8 mouse cellular contexts compared by ENCODE assay signal in genomic region chr11:97531381-97532260, GRCm38 (mm10). TPM values are rescaled to one million over a fixed set of nuclear protein-coding genes. Genes with fewer than 3 reads are reported as not detected.
DNase-seq lines count a peak whose midpoint lies in the region; ATAC-seq and TF ChIP-seq lines count a peak whose summit lies in the region.

No protein-coding gene starts in this region.

- TF ChIP-seq CTCF in G1E (IDR thresholded peaks at IDR 0.05; ENCODE audit: low read depth, low read length) = peak; percentile 89

- no peaks in the 10 kb centered on the region for H3K36me3 ChIP-seq in G1E (replicated peaks)
- peaks cover 22% of the 10 kb centered on the region for H3K36me3 ChIP-seq in forebrain, embryonic 15.5 days
- peaks cover 24% of the 10 kb centered on the region for H3K36me3 ChIP-seq in neural tube, embryonic 15.5 days

- ATAC-seq in G1E (ENCODE audit: extremely low read depth, insufficient number of reproducible peaks, low FRiP score, poor library complexity, severe bottlenecking) = peak; percentile 28
- peak; percentile 74 for ATAC-seq in forebrain, embryonic 15.5 days (replicated peaks)
- peak; percentile 54 for ATAC-seq in neural tube, embryonic 15.5 days (ENCODE audit: low FRiP score)

- peak; percentile 82 for DNase-seq in G1E (ENCODE audit: low spot score)
- DNase-seq in cerebellum, adult 11-12 months = peak; percentile 93
- peak; percentile 71 for DNase-seq in heart, postnatal 25 days (ENCODE audit: low spot score)
- DNase-seq in layer of hippocampus, adult 18-20 months (ENCODE audit: low spot score in 2 of 2) = peak; percentile 90 to 91
- DNase-seq in lung, adult 18-20 months = peak; percentile 85 to 90
- peak; percentile 95 for DNase-seq in testis, postnatal 10 days (ENCODE audit: low spot score)

- no peak overlapping the region for H3K27ac ChIP-seq in forebrain, embryonic 15.5 days (replicated peaks)
- H3K27ac ChIP-seq in neural tube, embryonic 15.5 days (replicated peaks) = no peak overlapping the region

- intact Hi-C loops in heart, postnatal 25 days (cut with DNase I) = loop anchor here (1.0 to 5.0 kb wide), 3 partner anchors 25 to 91 kb away; partner anchors contain the start of gene Srcin1

- peak overlapping the region; percentile 57 for H3K4me2 ChIP-seq in forebrain, embryonic 15.5 days (replicated peaks)
- peak overlapping the region; percentile 64 for H3K4me2 ChIP-seq in neural tube, embryonic 15.5 days

- WGBS in forebrain, embryonic 15.5 days = 7% methylated on average over 46 of the region's 46 CpGs
- WGBS in neural tube, embryonic 15.5 days = 8% methylated on average over 46 of the region's 46 CpGs

- peaks cover 21% of the 10 kb centered on the region for H3K4me1 ChIP-seq in G1E (ENCODE audit: insufficient read depth, low read depth, low read length)
- H3K4me1 ChIP-seq in forebrain, embryonic 15.5 days = peaks cover 36% of the 10 kb centered on the region
- H3K4me1 ChIP-seq in neural tube, embryonic 15.5 days = peaks cover 28% of the 10 kb centered on the region

- peaks cover 58% of the 10 kb centered on the region for H3K27me3 ChIP-seq in G1E (ENCODE audit: insufficient read depth, low read length)
- peaks cover 37% of the 10 kb centered on the region for H3K27me3 ChIP-seq in forebrain, embryonic 15.5 days
- H3K27me3 ChIP-seq in neural tube, embryonic 15.5 days (replicated peaks) = peaks cover 43% of the 10 kb centered on the region

- peak overlapping the region; percentile 73 for H3K4me3 ChIP-seq in G1E (ENCODE audit: low read depth, low read length)
- H3K4me3 ChIP-seq in forebrain, embryonic 15.5 days = peak overlapping the region; percentile 29
- peak overlapping the region; percentile 33 for H3K4me3 ChIP-seq in neural tube, embryonic 15.5 days (replicated peaks)

- H3K9me3 ChIP-seq in G1E (replicated peaks) = peaks cover 10% of the 10 kb centered on the region
- no peaks in the 10 kb centered on the region for H3K9me3 ChIP-seq in forebrain, embryonic 15.5 days
- H3K9me3 ChIP-seq in neural tube, embryonic 15.5 days (replicated peaks) = no peaks in the 10 kb centered on the region

- H3K9ac ChIP-seq in forebrain, embryonic 15.5 days (replicated peaks) = peak overlapping the region; percentile 25
- peak overlapping the region; percentile 5; the same call in 1 of the 2 replicates for H3K9ac ChIP-seq in neural tube, embryonic 15.5 days (replicated peaks)

RNA-seq across cellular contexts. Expression of gene 4933428G20Rik, which starts 31.5 kb away (rescaled TPM):
- total RNA-seq in G1E (2014; fragmentation: Nextera tagmentation) (not detected in 2 replicates), G1E (2017) (not detected in 2 replicates)
- not detected in 2 replicates for polyA plus RNA-seq in G1E (2012)
- polyA plus RNA-seq in forebrain, embryonic 15.5 days (2015; fragmentation: Nextera tagmentation; extraction: Ambion mirVana) = 1.0 and 1.1 TPM in 2 replicates
- total RNA-seq in heart, postnatal 25 days (2021) = not detected
- total RNA-seq in layer of hippocampus, adult 18-20 months (2021) = not detected
- polyA plus RNA-seq in neural tube, embryonic 15.5 days (2015; fragmentation: Nextera tagmentation; extraction: Ambion mirVana) = 1.2 and 1.4 TPM in 2 replicates

RNA-seq across cellular contexts. Expression of gene Srcin1, which starts 44.4 kb away (rescaled TPM):
- total RNA-seq in G1E (2014; fragmentation: Nextera tagmentation) = 0.15 TPM in 2 replicates
- 0.29 and 0.49 TPM in 2 replicates for total RNA-seq in G1E (2017)
- polyA plus RNA-seq in G1E (2012) = 0.21 and 0.25 TPM in 2 replicates
- 10.8 and 11.6 TPM in 2 replicates for polyA plus RNA-seq in forebrain, embryonic 15.5 days (2015; fragmentation: Nextera tagmentation; extraction: Ambion mirVana)
- total RNA-seq in heart, postnatal 25 days (2021) = under 1 TPM; 0.20 to 0.47 TPM
- 100 to 1,000 TPM; 218 to 221 TPM for total RNA-seq in layer of hippocampus, adult 18-20 months (2021)
- 7.2 and 10.5 TPM in 2 replicates for polyA plus RNA-seq in neural tube, embryonic 15.5 days (2015; fragmentation: Nextera tagmentation; extraction: Ambion mirVana)

Comparison
In these comparisons a context has a peak if more than half of its experiments do, and no peak if none do; other contexts are left out.
1. RNA of gene Srcin1, which starts 44.4 kb away (total RNA-seq): 218 to 221 TPM in layer of hippocampus, adult 18-20 months; 0.15 to 0.49 TPM in G1E and 0.20 to 0.47 TPM in heart, postnatal 25 days; every median in the first group is over 100 times any median in the second.
2. Peak in every context shown above with its lines, with median percentiles within 50 percentile points of each other: ATAC-seq, DNase-seq and H3K4me3 ChIP-seq.